Mouse (Mus musculus) G1E (cell line): ENCODE results near the gene Mgll. TPM values are rescaled to one million over a fixed set of nuclear protein-coding genes. Genes with fewer than 3 reads are reported as not detected.

Experiments
- ATAC-seq: 2 replicates; pipeline ENCODE4 v1.8.0; 2016; ENCODE audit warnings: mild to moderate bottlenecking; ENCODE audit not compliant: insufficient number of reproducible peaks, poor library complexity, low FRiP score, severe bottlenecking; ENCODE audit errors: extremely low read depth
- DNase-seq: peaks from one replicate; pipeline ENCODE4 v3.0.0; 2012; ENCODE audit warnings: low spot score
- H3K27me3 ChIP-seq: 2 replicates; pipeline ENCODE4 v1.6.1; 2012; ENCODE audit warnings: mild to moderate bottlenecking, low read length, inconsistent platforms; ENCODE audit not compliant: insufficient read depth
- H3K36me3 ChIP-seq: replicated peaks from 2 replicates; pipeline ENCODE3; 2012; ENCODE audit warnings: mild to moderate bottlenecking, inconsistent platforms
- H3K4me1 ChIP-seq: 2 replicates; pipeline ENCODE4 v1.6.1; 2012; ENCODE audit warnings: low read depth, low read length, inconsistent platforms, mixed read lengths; ENCODE audit not compliant: insufficient read depth
- H3K4me3 ChIP-seq: 2 replicates; pipeline ENCODE4 v1.5.1; 2012; ENCODE audit warnings: low read depth, mild to moderate bottlenecking, inconsistent platforms, low read length, moderate library complexity, mixed read lengths
- H3K9me3 ChIP-seq: replicated peaks from 2 replicates; pipeline ENCODE4 v1.6.1; 2012; ENCODE audit warnings: inconsistent platforms
- CTCF ChIP-seq: IDR thresholded peaks from 2 replicates; pipeline ENCODE4 v1.5.1; 2012; ENCODE audit warnings: low read depth, low read length, inconsistent platforms, mixed read lengths
- GATA1 ChIP-seq: IDR thresholded peaks from 2 replicates; pipeline ENCODE4 v1.6.1; 2012; ENCODE audit warnings: borderline replicate concordance, low read length, inconsistent platforms, mixed read lengths
- GATA2 ChIP-seq: IDR thresholded peaks from 2 replicates; pipeline ENCODE4 v1.6.1; 2012; ENCODE audit warnings: low read depth, low read length, inconsistent platforms, borderline replicate concordance
- POLR2AphosphoS5 ChIP-seq: IDR thresholded peaks from 2 replicates; pipeline ENCODE4 v1.6.1; 2012; ENCODE audit warnings: low read depth, low read length, inconsistent platforms; ENCODE audit not compliant: insufficient replicate concordance
- TAL1 ChIP-seq: conservative IDR thresholded peaks from 2 replicates; pipeline ENCODE4 v1.6.1; 2012; ENCODE audit warnings: low read depth, low read length, inconsistent platforms, mixed read lengths
- polyA plus RNA-seq: library from polyadenylated mRNA; stranded (reverse); fragments of >175 nt; gene quantifications from 2 replicates; pipeline ENCODE4 v1.2.3, GENCODE M21; 2012
- total RNA-seq, 2 experiments: library from RNA; stranded (forward) in 1 of 2; stranded (reverse) in 1 of 2; fragments of 200-1000 nt in 1 of 2; fragments of >200 nt in 1 of 2; fragmentation: Nextera tagmentation in 1 of 2; gene quantifications; 2 replicates each; pipeline ENCODE4 v1.2.3; 2014 to 2017

Mgll gene
- total and polyA plus RNA-seq, 3 experiments = 0.03 to 41.5 (median 0.11) TPM

DNA sequence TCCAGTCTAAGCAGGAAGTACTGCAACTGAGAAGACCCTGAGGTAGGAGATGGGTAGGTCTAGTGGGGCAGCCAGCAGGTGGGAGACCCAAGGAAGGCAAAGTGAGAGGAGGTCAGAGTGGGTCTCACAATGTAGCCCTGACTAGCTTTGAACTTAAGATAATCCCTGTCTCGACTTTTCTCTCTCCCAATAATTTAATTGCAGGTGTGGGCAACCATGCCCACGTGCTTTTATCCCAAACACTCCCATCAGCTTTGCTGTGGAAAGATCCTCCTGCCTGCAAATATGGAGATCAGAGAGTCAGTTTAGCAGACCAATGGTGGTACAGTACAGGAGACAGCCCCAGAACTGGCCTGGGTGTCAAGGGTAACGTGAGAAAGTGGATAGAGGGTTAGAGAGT is 116.0 kb downstream of the Mgll start:
- TF ChIP-seq CTCF (no peak), GATA2 (no peak), GATA1 (no peak), TAL1 (no peak), POLR2AphosphoS5 (no peak)
- H3K36me3 ChIP-seq = peaks cover 60% of the 10 kb centered on the region
- H3K27me3 ChIP-seq = peaks cover 5% of the 10 kb centered on the region
- no peak for ATAC-seq
- H3K4me1 ChIP-seq = peaks cover 51% of the 10 kb centered on the region
- DNase-seq = no peak
- H3K9me3 ChIP-seq = no peaks in the 10 kb centered on the region
- H3K4me3 ChIP-seq = peak overlapping the region; percentile 97; the same call in 1 of the 2 replicates

- Histone ChIP-seq H3K36me3 (peaks cover 53% of the 10 kb centered on the region), H3K9me3 (no peaks in the 10 kb centered on the region), H3K27me3 (peaks cover 11% of the 10 kb centered on the region), H3K4me3 (peak overlapping the region; percentile 97), H3K4me1 (peaks cover 44% of the 10 kb centered on the region)
- DNase-seq = no peak
- ATAC-seq = no peak
- TF ChIP-seq TAL1 = no peak
- TF ChIP-seq CTCF = no peak
- no peak for TF ChIP-seq POLR2AphosphoS5
- no peak for TF ChIP-seq GATA2
Measured at GRCm38 (mm10) chr6:88840791-88841513, 116.7 kb downstream of the Mgll start.

DNA sequence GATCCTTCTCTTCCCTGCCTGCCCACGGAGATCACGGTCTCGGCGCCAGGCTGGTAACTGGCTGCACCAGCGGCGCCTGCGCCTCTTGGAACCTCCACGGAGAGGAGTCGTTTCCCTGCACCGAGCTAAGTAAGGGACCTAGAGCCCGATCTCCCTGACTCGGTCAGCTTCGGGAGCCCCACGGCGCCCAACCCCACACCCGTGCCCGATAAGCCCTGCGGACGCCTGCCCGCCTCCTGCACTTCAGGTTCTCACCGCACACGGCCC is 117.2 kb downstream of the Mgll start:
- Histone ChIP-seq H3K4me1 (peaks cover 39% of the 10 kb centered on the region), H3K9me3 (no peaks in the 10 kb centered on the region), H3K27me3 (peaks cover 15% of the 10 kb centered on the region), H3K36me3 (peaks cover 48% of the 10 kb centered on the region), H3K4me3 (peak overlapping the region; percentile 97)
- no peak for ATAC-seq
- DNase-seq = no peak
- TF ChIP-seq CTCF (no peak), TAL1 (no peak), POLR2AphosphoS5 (no peak), GATA2 (no peak), GATA1 (no peak)

DNA sequence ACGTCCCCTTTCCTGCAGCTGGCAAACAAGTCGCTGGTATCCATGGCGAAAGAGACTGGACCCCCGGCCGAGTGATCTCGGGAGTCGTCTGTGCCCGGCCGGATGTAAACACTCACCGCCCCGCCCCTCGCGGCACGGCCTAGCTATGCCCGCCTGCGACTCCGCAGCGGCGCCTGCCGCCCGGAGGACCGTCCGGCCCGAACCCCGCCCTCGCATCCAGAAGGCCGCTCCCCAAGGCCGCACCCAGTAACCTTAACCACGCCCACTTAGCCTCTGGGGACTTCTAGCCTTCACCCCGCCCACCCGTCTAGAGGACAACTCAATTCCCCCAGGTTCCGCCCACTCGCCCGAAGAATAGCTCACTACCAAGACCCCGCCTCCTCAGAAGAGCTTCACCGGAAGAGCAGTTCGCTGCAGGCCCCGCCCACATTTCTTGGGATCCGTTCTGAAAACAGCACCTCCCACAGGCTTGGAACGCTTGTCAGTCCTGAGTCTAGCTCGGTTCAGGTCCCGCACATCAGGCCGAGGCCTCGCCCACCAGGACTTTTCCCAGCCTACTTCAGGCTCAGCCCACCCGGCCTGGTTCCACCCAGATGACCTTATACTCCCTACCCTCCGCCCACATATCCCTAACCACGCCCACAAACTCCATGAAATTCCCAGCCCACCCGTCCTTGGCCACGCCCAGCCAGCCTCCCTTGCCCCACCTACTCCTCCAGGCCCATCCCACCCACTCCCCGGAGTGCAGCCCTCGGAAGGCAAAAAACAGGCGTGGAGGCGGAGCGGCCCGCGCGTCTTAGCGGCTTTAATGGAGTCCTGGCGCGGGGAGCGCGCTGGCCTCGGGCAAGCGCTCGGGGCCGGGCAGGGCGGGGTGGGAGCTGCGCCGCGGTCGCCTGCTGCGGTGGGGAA is 117.8 kb downstream of the Mgll start, which contains the start of gene Abtb1:
Gene Abtb1 (minus strand): TSS at position 204 of the 909 bp plus-strand sequence.
- TF ChIP-seq GATA2 (no peak), POLR2AphosphoS5 (no peak), CTCF (no peak), GATA1 (no peak), TAL1 (no peak)
- H3K4me1 ChIP-seq = peaks cover 38% of the 10 kb centered on the region

GRCm38 (mm10) chr6:88842731-88843151 is 118.5 kb downstream of the Mgll start:
- H3K4me3 ChIP-seq = peak overlapping the region; percentile 97
- H3K27me3 ChIP-seq = peaks cover 26% of the 10 kb centered on the region
- no peaks in the 10 kb centered on the region for H3K9me3 ChIP-seq
- no peak for ATAC-seq
- peaks cover 38% of the 10 kb centered on the region for H3K4me1 ChIP-seq
- TF ChIP-seq GATA1 = no peak
- H3K36me3 ChIP-seq = peaks cover 35% of the 10 kb centered on the region
- peak; percentile 33 for DNase-seq

More for the DNA sequence above, 117.8 kb downstream of the Mgll start, which contains the start of gene Abtb1:
- peak; percentile 89 for ATAC-seq
- peaks cover 19% of the 10 kb centered on the region for H3K27me3 ChIP-seq
- peak; percentile 98 for DNase-seq
- H3K4me3 ChIP-seq = peak within 1 kb of the TSS; percentile 97
- no peaks in the 10 kb centered on the region for H3K9me3 ChIP-seq
- peaks cover 42% of the 10 kb centered on the region for H3K36me3 ChIP-seq

DNA sequence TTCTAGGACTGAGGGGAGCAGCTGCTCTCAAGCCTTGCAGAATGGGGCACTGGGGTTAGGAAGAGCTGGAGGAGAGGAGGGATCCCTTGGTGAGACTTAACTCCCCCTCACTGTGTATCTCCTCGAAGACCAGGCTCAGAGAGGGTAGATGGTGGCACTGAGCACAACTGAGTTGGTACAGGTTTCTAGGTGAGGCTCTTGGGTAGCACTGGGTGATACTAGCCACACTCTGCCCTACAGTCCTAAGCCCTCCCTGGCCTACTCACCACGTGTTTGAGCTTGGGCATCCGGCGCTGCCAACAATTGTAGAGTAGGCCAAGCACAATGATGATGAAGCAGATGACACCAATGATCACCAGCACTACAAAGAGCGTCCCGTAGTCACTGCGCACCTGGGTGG is 119.0 kb downstream of the Mgll start:
- no peak for TF ChIP-seq TAL1
- TF ChIP-seq POLR2AphosphoS5 = no peak
- no peak for TF ChIP-seq CTCF
- no peak for TF ChIP-seq GATA1
- TF ChIP-seq GATA2 = no peak
- peaks cover 38% of the 10 kb centered on the region for H3K4me1 ChIP-seq
- ATAC-seq (no peak), DNase-seq (no peak)
- H3K9me3 ChIP-seq = no peaks in the 10 kb centered on the region
- peak overlapping the region; percentile 97; the same call in 1 of the 2 replicates for H3K4me3 ChIP-seq
- peaks cover 31% of the 10 kb centered on the region for H3K27me3 ChIP-seq
- H3K36me3 ChIP-seq = peaks cover 30% of the 10 kb centered on the region
